Mouse (Mus musculus): ENCODE data around the gene Ninl.

DNA sequence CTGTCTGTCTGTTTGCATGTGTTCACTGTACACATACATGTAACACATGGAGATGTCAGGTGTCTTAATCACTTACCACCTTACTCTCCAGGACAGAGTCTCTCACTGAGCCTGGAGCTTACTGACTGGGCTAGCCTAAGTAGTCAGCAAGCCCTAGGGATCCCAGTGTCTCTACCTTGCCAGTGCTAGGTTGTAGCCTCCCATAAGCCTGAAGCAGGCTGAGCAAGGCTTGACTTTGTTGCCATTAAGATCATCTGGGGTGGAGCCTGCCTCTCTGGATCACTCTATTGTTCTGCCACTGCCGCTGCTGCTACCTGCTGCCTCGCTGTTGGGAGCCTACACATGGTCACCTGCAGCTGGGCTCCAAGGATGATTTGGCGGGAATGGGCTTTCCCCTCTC, 66.5 kb downstream of the Ninl start:
- no peak for TF ChIP-seq CTCF (IDR thresholded peaks at IDR 0.05; ENCODE audit: borderline replicate concordance, control insufficient read depth, extremely low read depth, insufficient read depth, low read length, poor library complexity)
- TF ChIP-seq POLR2A (IDR thresholded peaks at IDR 0.05; ENCODE audit: control insufficient read depth, extremely low read depth, insufficient read depth, low read length, poor library complexity): no peak
